Mouse (Mus musculus) intestine, postnatal 0 days (tissue): ENCODE results near the gene Shd. TPM values are rescaled to one million over a fixed set of nuclear protein-coding genes. Genes with fewer than 3 reads are reported as not detected.

Experiments used
- ATAC-seq: fragments of 200-750 bp; cut with Nextera tagmentation; 2 replicates; pipeline ENCODE4 v1.8.0; 2017; ENCODE audit warnings: mild to moderate bottlenecking, moderate TSS enrichment, moderate library complexity
- H3K27ac ChIP-seq: fragments of 300-500 bp; sonication (generic); 2 replicates; pipeline ENCODE4 v1.5.1; 2014; ENCODE audit warnings: mild to moderate bottlenecking, low read depth, low read length, moderate library complexity
- H3K27me3 ChIP-seq: fragments of 300-500 bp; sonication (generic); replicated peaks from 2 replicates; pipeline ENCODE4 v1.6.1; 2014; ENCODE audit warnings: low read length, mixed read lengths; ENCODE audit not compliant: control insufficient read depth, insufficient read depth
- H3K36me3 ChIP-seq: fragments of 300-500 bp; sonication (generic); 2 replicates; pipeline ENCODE4 v1.6.1; 2014; ENCODE audit warnings: mild to moderate bottlenecking, moderate library complexity; ENCODE audit not compliant: control insufficient read depth, insufficient read depth
- H3K4me1 ChIP-seq: fragments of 300-500 bp; sonication (generic); replicated peaks from 2 replicates; pipeline ENCODE4 v1.6.1; 2014; ENCODE audit warnings: antibody characterized with exemption, low read length, mixed read lengths; ENCODE audit not compliant: control insufficient read depth, insufficient read depth
- H3K4me2 ChIP-seq: fragments of 300-500 bp; sonication (generic); replicated peaks from 2 replicates; pipeline ENCODE4 v1.6.1; 2014; ENCODE audit warnings: low read depth, mild to moderate bottlenecking, moderate library complexity
- H3K4me3 ChIP-seq: fragments of 300-500 bp; sonication (generic); 2 replicates; pipeline ENCODE4 v1.5.1; 2014; ENCODE audit warnings: low read depth, low read length
- H3K9ac ChIP-seq: fragments of 300-500 bp; sonication (generic); 2 replicates; pipeline ENCODE4 v1.6.1; 2014; ENCODE audit warnings: mild to moderate bottlenecking, low read depth, low read length
- H3K9me3 ChIP-seq: fragments of 300-500 bp; sonication (generic); 2 replicates; pipeline ENCODE4 v1.6.1; 2016; ENCODE audit warnings: mixed run types; ENCODE audit not compliant: control insufficient read depth
- CTCF ChIP-seq: sonication (generic); IDR thresholded peaks from 2 replicates; pipeline ENCODE4 v1.5.1; 2016; ENCODE audit warnings: low read depth, mild to moderate bottlenecking, control low read depth, antibody characterized with exemption, moderate library complexity
- WGBS: fragments of 180-500 bp; shearing (Covaris S2); extraction: QIAGEN DNeasy Blood & Tissue Kit; methylation state at CpG from one replicate; pipeline ENCODE4 v1.1.7; 2014; 5-methylcytosine and 5-hydroxymethylcytosine counted together
- polyA plus RNA-seq: library from polyadenylated mRNA; unstranded; fragments of >200 nt; fragmentation: Nextera tagmentation; extraction: Ambion mirVana; gene quantifications from 2 replicates; pipeline ENCODE4 v1.2.1, GENCODE M21; 2015

Shd gene
- polyA plus RNA-seq, 1 experiment from 2014 or later, result 2.9 TPM

- Histone ChIP-seq H3K9me3 (no peaks in the 10 kb centered on the region), H3K4me1 (0 out of 2 replicates have a peak, but pooled peaks cover 2% of the 10 kb centered on the region), H3K4me3 (peak overlapping the region; percentile 54), H3K36me3 (peaks cover 18% of the 10 kb centered on the region), H3K27me3 (0 out of 2 replicates have a peak, but pooled peaks cover 10% of the 10 kb centered on the region), H3K4me2 (peak overlapping the region; percentile 57), H3K9ac (no peak overlapping the region; the same call in 1 of the 2 replicates), H3K27ac (no peak overlapping the region; the same call in 1 of the 2 replicates)
- WGBS, result 28% methylated on average over 2 of the region's 2 CpGs
- no peak for ATAC-seq
- TF ChIP-seq CTCF, result no peak
These were observed 11.7 kb upstream of the Shd start for GRCm38 (mm10) chr17:55958584-55958886.

- peak within 1 kb of the TSS; percentile 54 for H3K4me3 ChIP-seq
- TF ChIP-seq CTCF, result peak; percentile 20; the same call in 1 of the 2 replicates
- ATAC-seq, result peak; percentile 96
- under 1% methylated on average over 46 of the region's 46 CpGs for WGBS
- peak within 1 kb of the TSS; percentile 87 for H3K27ac ChIP-seq
- H3K36me3 ChIP-seq, result peaks cover 20% of the 10 kb centered on the region
- no peaks in the 10 kb centered on the region for H3K9me3 ChIP-seq
- H3K9ac ChIP-seq, result peak within 1 kb of the TSS; percentile 34
- H3K4me1 ChIP-seq, result 0 out of 2 replicates have a peak, but pooled peaks cover 2% of the 10 kb centered on the region
- H3K4me2 ChIP-seq, result peak within 1 kb of the TSS; percentile 57
- 0 out of 2 replicates have a peak, but pooled peaks cover 10% of the 10 kb centered on the region for H3K27me3 ChIP-seq
These were observed 11.1 kb upstream of the Shd start, which contains the start of gene Yju2 for GRCm38 (mm10) chr17:55958918-55959728. Gene Yju2 (plus strand): TSS chr17:55959099.

- Histone ChIP-seq H3K27me3 (0 out of 2 replicates have a peak, but pooled peaks cover 1% of the 10 kb centered on the region), H3K9ac (no peak overlapping the region), H3K4me1 (0 out of 2 replicates have a peak, but pooled peaks cover 2% of the 10 kb centered on the region), H3K27ac (no peak overlapping the region), H3K4me2 (peak overlapping the region; percentile 57), H3K36me3 (peaks cover 30% of the 10 kb centered on the region), H3K4me3 (peak overlapping the region; percentile 54; the same call in 1 of the 2 replicates), H3K9me3 (no peaks in the 10 kb centered on the region)
- no peak for ATAC-seq
- WGBS, result 70% methylated on average over 10 of the region's 10 CpGs
- TF ChIP-seq CTCF, result no peak
These were observed 10.1 kb upstream of the Shd start for GRCm38 (mm10) chr17:55959946-55960740.

GRCm38 (mm10) chr17:55960791-55961190, 9.5 kb upstream of the Shd start:
- ATAC-seq, result no peak

GRCm38 (mm10) chr17:55961631-55962030, 8.6 kb upstream of the Shd start:
- no peak overlapping the region for H3K9ac ChIP-seq
- TF ChIP-seq CTCF, result no peak
- H3K4me3 ChIP-seq, result no peak overlapping the region
- no peaks in the 10 kb centered on the region for H3K9me3 ChIP-seq
- peaks cover 38% of the 10 kb centered on the region for H3K36me3 ChIP-seq
- no peak overlapping the region for H3K4me2 ChIP-seq
- no peaks in the 10 kb centered on the region for H3K27me3 ChIP-seq
- WGBS, result 95% methylated on average over 7 of the region's 7 CpGs
- no peak for ATAC-seq
- H3K27ac ChIP-seq, result no peak overlapping the region
- H3K4me1 ChIP-seq, result 0 out of 2 replicates have a peak, but pooled peaks cover 2% of the 10 kb centered on the region

More at GRCm38 (mm10) chr17:55960791-55961190, 9.5 kb upstream of the Shd start:
- Histone ChIP-seq H3K36me3 (peaks cover 33% of the 10 kb centered on the region), H3K27ac (no peak overlapping the region), H3K9ac (no peak overlapping the region), H3K4me3 (no peak overlapping the region), H3K9me3 (no peaks in the 10 kb centered on the region), H3K4me1 (0 out of 2 replicates have a peak, but pooled peaks cover 2% of the 10 kb centered on the region), H3K27me3 (no peaks in the 10 kb centered on the region), H3K4me2 (no peak overlapping the region)
- no peak for TF ChIP-seq CTCF

- no peak overlapping the region for H3K4me2 ChIP-seq
- WGBS, result 53% methylated on average over 14 of the region's 14 CpGs
- H3K9ac ChIP-seq, result no peak overlapping the region
- no peak overlapping the region for H3K4me3 ChIP-seq
- H3K9me3 ChIP-seq, result no peaks in the 10 kb centered on the region
- 0 out of 2 replicates have a peak, but pooled peaks cover 2% of the 10 kb centered on the region for H3K4me1 ChIP-seq
- no peak for TF ChIP-seq CTCF
- ATAC-seq, result no peak
- H3K27ac ChIP-seq, result no peak overlapping the region
- peaks cover 50% of the 10 kb centered on the region for H3K36me3 ChIP-seq
- H3K27me3 ChIP-seq, result no peaks in the 10 kb centered on the region
These were observed 7.1 kb upstream of the Shd start for GRCm38 (mm10) chr17:55963171-55963570.
